Mouse (Mus musculus) activated CD4-positive, CD25-positive, alpha-beta regulatory T cell, adult 9 weeks (primary cell): ENCODE data around the gene Wscd2. TPM values are rescaled to one million over a fixed set of nuclear protein-coding genes. Genes with fewer than 3 reads are reported as not detected.

Experiments used
- polyA plus RNA-seq: library from polyadenylated mRNA; unstranded; fragments of 100-300 nt; shearing (Covaris generic); gene quantifications from one replicate; pipeline ENCODE4 v1.2.1, GENCODE M21; 2017

The Wscd2 gene
- 0.89 TPM for polyA plus RNA-seq

DNA sequence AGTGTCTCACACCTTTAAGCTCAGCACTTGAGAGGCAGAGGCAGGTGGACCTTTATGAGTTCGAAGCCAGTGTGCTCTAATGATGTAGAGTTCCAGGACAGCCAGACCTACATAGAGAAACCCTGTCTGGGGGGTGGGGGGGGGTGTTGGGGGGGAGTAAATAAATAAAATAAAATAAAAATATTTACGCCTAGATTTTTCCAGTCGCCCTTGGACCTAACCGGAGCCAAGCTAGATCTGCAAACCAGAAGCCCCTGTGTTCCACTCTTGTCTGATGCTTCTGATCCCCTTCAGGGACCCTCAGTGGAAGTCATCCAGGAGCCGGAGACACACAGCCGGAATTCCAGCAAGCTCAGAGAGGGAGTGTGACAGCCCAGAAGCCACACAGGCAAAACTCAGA, at the start of gene Wscd2:
Gene Wscd2, plus strand, starts transcription at position 301 of the 400 bp plus-strand sequence.

Other genes starting within 250 kb of the Wscd2 start
- 0.06 TPM for gene Sgsm1, start 179.5 kb upstream of the Wscd2 start, polyA plus RNA-seq
- gene Aym1, start 133.0 kb upstream of the Wscd2 start, polyA plus RNA-seq = not detected
- gene Cmklr1, start 160.1 kb downstream of the Wscd2 start, polyA plus RNA-seq = not detected
- not detected for gene 1700069L16Rik, start 234.4 kb downstream of the Wscd2 start, polyA plus RNA-seq
- 9.2 TPM for gene Ficd, start 245.5 kb downstream of the Wscd2 start, polyA plus RNA-seq